ENCODE assay signal across 27 mouse cellular contexts in the genomic region with DNA sequence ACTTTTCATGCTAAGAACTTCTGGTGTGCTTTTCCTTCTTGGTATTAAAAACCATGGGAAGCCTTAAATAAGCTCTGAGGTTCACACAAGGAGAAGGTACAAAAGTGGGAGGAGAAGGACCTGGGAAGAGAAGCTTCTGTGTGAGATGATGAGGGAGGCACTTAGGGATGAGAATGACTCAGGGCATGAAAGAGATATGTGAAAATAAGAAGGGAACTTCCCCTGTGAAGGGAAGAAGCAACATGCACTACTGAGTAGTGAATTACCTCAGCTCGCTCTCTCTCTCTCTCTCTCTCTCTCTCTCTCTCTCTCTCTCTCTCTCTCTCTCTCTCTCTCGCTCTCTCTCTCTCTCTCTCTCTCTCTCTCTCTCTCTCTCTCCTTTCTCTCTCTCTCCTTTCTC. TPM values are rescaled to one million over a fixed set of nuclear protein-coding genes. Genes with fewer than 3 reads are reported as not detected.
DNase-seq lines count a peak whose midpoint lies in the region; ATAC-seq and TF ChIP-seq lines count a peak whose summit lies in the region.
"Not testable (repeated sequence)": the region's sequence is repeated elsewhere in the genome, so short reads cannot be mapped to it uniquely, and the experiment has no call there.
"Had no signal": no experiment of that assay in that cellular context is flagged by ENCODE, and none has a peak within 500 bp of the region (broad histone marks: within the 10 kb centered on the region; RNA-seq: fewer than 3 reads in every experiment).

No protein-coding gene starts in this region.

- H3K27ac ChIP-seq in liver, embryonic 11.5 days (ENCODE audit: low read depth, low read length), result peak overlapping the region; percentile 6; the same call in 1 of the 2 replicates
- peak overlapping the region; percentile 93 for H3K27ac ChIP-seq in liver, embryonic 14.5 days
- peak overlapping the region; percentile 78 for H3K27ac ChIP-seq in liver, postnatal 0 days (ENCODE audit: low read depth)

- not testable (repeated sequence) for H3K9me3 ChIP-seq in liver, embryonic 11.5 days (ENCODE audit: control insufficient read depth, low read length); liver, embryonic 14.5 days (ENCODE audit: control insufficient read depth, low read length); liver, postnatal 0 days (ENCODE audit: low read length)

- peak; percentile 17; the same call in 1 of the 2 replicates for TF ChIP-seq EP300 in liver, embryonic 14.5 days (IDR thresholded peaks at IDR 0.05; ENCODE audit: low read depth)
- not testable (repeated sequence) for TF ChIP-seq EP300 in liver, postnatal 0 days (IDR thresholded peaks at IDR 0.05; ENCODE audit: low read depth)

- H3K36me3 ChIP-seq in liver, embryonic 11.5 days (ENCODE audit: control insufficient read depth, insufficient read depth, low read length); liver, embryonic 14.5 days (replicated peaks; ENCODE audit: control insufficient read depth, insufficient read depth, low read depth); liver, postnatal 0 days (replicated peaks; ENCODE audit: insufficient read depth, low read length): not testable (repeated sequence)

- ATAC-seq in erythroblast, adult 5-6 weeks (replicated peaks; ENCODE audit: low FRiP score, poor library complexity, severe bottlenecking), result 0 out of 2 replicates have a peak, but pooled peaks have one; percentile 16
- not testable (repeated sequence) for ATAC-seq in liver, embryonic 11.5 days (replicated peaks; ENCODE audit: low FRiP score); liver, embryonic 14.5 days (ENCODE audit: insufficient read depth)
- 0 out of 2 replicates have a peak, but pooled peaks have one; percentile 13 for ATAC-seq in liver, postnatal 0 days

- TF ChIP-seq CTCF in liver, embryonic 14.5 days (IDR thresholded peaks at IDR 0.05; ENCODE audit: low read depth); liver, postnatal 0 days (IDR thresholded peaks at IDR 0.05; ENCODE audit: low read depth): not testable (repeated sequence)

- not testable (repeated sequence) for H3K27me3 ChIP-seq in liver, embryonic 11.5 days (replicated peaks; ENCODE audit: control insufficient read depth, insufficient read depth, low read length); liver, embryonic 14.5 days (ENCODE audit: control insufficient read depth, insufficient read depth, low read length); liver, postnatal 0 days (ENCODE audit: insufficient read depth, low read length)

- DNase-seq in A20 (ENCODE audit: low read depth, low spot score), result peak; percentile 37
- peak; percentile 18 for DNase-seq in brain, adult 2 months (ENCODE audit: low read depth, low spot score)
- not testable (repeated sequence) for DNase-seq in liver, embryonic 11.5 days (ENCODE audit: low spot score); liver, embryonic 14.5 days (ENCODE audit: low read depth in 3 of 3, low spot score in 3 of 3); liver, postnatal 0 days

- 100% methylated on average over 1 of the region's 2 CpGs for WGBS in liver, embryonic 11.5 days
- 31% methylated on average over 1 of the region's 2 CpGs for WGBS in liver, embryonic 14.5 days (ENCODE audit: insufficient replicate concordance)
- WGBS in liver, postnatal 0 days (ENCODE audit: insufficient replicate concordance), result 46% methylated on average over 1 of the region's 2 CpGs

- H3K4me1 ChIP-seq in liver, embryonic 11.5 days (replicated peaks; ENCODE audit: control insufficient read depth, insufficient read depth, low read length); liver, embryonic 14.5 days (replicated peaks; ENCODE audit: control insufficient read depth in 2 of 2, insufficient read depth in 2 of 2, low read length in 1 of 2); liver, postnatal 0 days (ENCODE audit: insufficient read depth): not testable (repeated sequence)

- not testable (repeated sequence) for H3K4me3 ChIP-seq in liver, embryonic 11.5 days (ENCODE audit: low read depth, low read length)
- peak overlapping the region; percentile 45 to 47 for H3K4me3 ChIP-seq in liver, embryonic 14.5 days (ENCODE audit: insufficient read depth in 1 of 2, low read depth in 2 of 2, low read length in 2 of 2)
- H3K4me3 ChIP-seq in liver, postnatal 0 days (ENCODE audit: low read depth, low read length), result 0 out of 2 replicates have a peak overlapping the region, but pooled peaks have one; percentile 17

- H3K9ac ChIP-seq in liver, embryonic 11.5 days (ENCODE audit: low read depth, low read length), result not testable (repeated sequence)
- H3K9ac ChIP-seq in liver, embryonic 14.5 days (replicated peaks), result peak overlapping the region; percentile 79
- peak overlapping the region; percentile 22; the same call in 1 of the 2 replicates for H3K9ac ChIP-seq in liver, postnatal 0 days (replicated peaks)

- peak overlapping the region; percentile 44 for H3K4me2 ChIP-seq in liver, embryonic 11.5 days
- H3K4me2 ChIP-seq in liver, embryonic 14.5 days (ENCODE audit: low read depth), result peak overlapping the region; percentile 83
- peak overlapping the region; percentile 60; the same call in 1 of the 2 replicates for H3K4me2 ChIP-seq in liver, postnatal 0 days (ENCODE audit: low read depth, low read length)

RNA-seq across cellular contexts. Expression of a gene that starts 1.3 kb away (rescaled TPM):
- 39,556 and 40,045 TPM in 2 replicates for total RNA-seq in erythroblast, adult 5-6 weeks (2015; ENCODE audit: low replicate concordance)
- total RNA-seq in erythroblast, adult 5-6 weeks (2017; ENCODE audit: low replicate concordance), result 14,681 and 15,230 TPM in 2 replicates
- 7,398 and 7,943 TPM in 2 replicates for polyA plus RNA-seq in liver, embryonic 11.5 days (2014; fragmentation: Nextera tagmentation; extraction: Ambion mirVana)
- polyA plus RNA-seq in liver, embryonic 14.5 days (2012; rRNA removed), result 57,913 and 74,220 TPM in 2 replicates
- 62,702 and 66,320 TPM in 2 replicates for polyA plus RNA-seq in liver, embryonic 14.5 days (2014; fragmentation: Nextera tagmentation; extraction: Ambion mirVana)
- 16,738 and 17,184 TPM in 2 replicates for polyA plus RNA-seq in liver, postnatal 0 days (2015; fragmentation: Nextera tagmentation; extraction: Ambion mirVana)

RNA-seq across cellular contexts. Expression of a gene that starts 12.8 kb away (rescaled TPM):
- total RNA-seq in erythroblast, adult 5-6 weeks (2015; ENCODE audit: low replicate concordance), result 179,259 and 187,171 TPM in 2 replicates
- 69,583 and 76,927 TPM in 2 replicates for total RNA-seq in erythroblast, adult 5-6 weeks (2017; ENCODE audit: low replicate concordance)
- polyA plus RNA-seq in liver, embryonic 11.5 days (2014; fragmentation: Nextera tagmentation; extraction: Ambion mirVana), result 9,439 and 11,024 TPM in 2 replicates
- 195,474 and 209,901 TPM in 2 replicates for polyA plus RNA-seq in liver, embryonic 14.5 days (2012; rRNA removed)
- 126,713 and 131,477 TPM in 2 replicates for polyA plus RNA-seq in liver, embryonic 14.5 days (2014; fragmentation: Nextera tagmentation; extraction: Ambion mirVana)
- 51,353 and 55,260 TPM in 2 replicates for polyA plus RNA-seq in liver, postnatal 0 days (2015; fragmentation: Nextera tagmentation; extraction: Ambion mirVana)

RNA-seq across cellular contexts. Expression of a gene that starts 23.5 kb away (rescaled TPM):
- total RNA-seq in erythroblast, adult 5-6 weeks (2015; ENCODE audit: low replicate concordance), result 5.0 and 10.2 TPM in 2 replicates
- 2.8 and 4.2 TPM in 2 replicates for total RNA-seq in erythroblast, adult 5-6 weeks (2017; ENCODE audit: low replicate concordance)
- not detected in 2 replicates for polyA plus RNA-seq in liver, embryonic 11.5 days (2014; fragmentation: Nextera tagmentation; extraction: Ambion mirVana)
- 0.02 TPM in 1 of 2 replicates, not detected in the other for polyA plus RNA-seq in liver, embryonic 14.5 days (2012; rRNA removed)
- polyA plus RNA-seq in liver, embryonic 14.5 days (2014; fragmentation: Nextera tagmentation; extraction: Ambion mirVana), result not detected in 2 replicates
- 0.02 TPM in 1 of 2 replicates, not detected in the other for polyA plus RNA-seq in liver, postnatal 0 days (2015; fragmentation: Nextera tagmentation; extraction: Ambion mirVana)
- total RNA-seq: adrenal gland, adult 8-10 months; adrenal gland, postnatal 25 days; forebrain, postnatal 0 days; gastrocnemius, adult 8-10 months; gastrocnemius, postnatal 25 days; heart, adult 18-20 months; heart, postnatal 10 days; heart, postnatal 36 days had no signal
- polyA plus RNA-seq: activated CD4-positive, CD25-positive, alpha-beta regulatory T cell, adult 4 months; cortical plate, adult 2 months; embryonic facial prominence, embryonic 10.5 days; embryonic facial prominence, embryonic 13.5 days; forebrain, embryonic 11.5 days; forebrain, embryonic 14.5 days; forebrain, postnatal 0 days; gonadal fat pad, adult 2 months; heart, embryonic 12.5 days; heart, embryonic 15.5 days; hindbrain, embryonic 10.5 days; hindbrain, embryonic 13.5 days; hindbrain, embryonic 16.5 days; intestine, embryonic 15.5 days had no signal

RNA-seq across cellular contexts. Expression of a gene that starts 25.2 kb away (rescaled TPM):
- total RNA-seq in erythroblast, adult 5-6 weeks (2015; ENCODE audit: low replicate concordance), result not detected in 2 replicates
- total RNA-seq in erythroblast, adult 5-6 weeks (2017; ENCODE audit: low replicate concordance), result 1.0 and 4.6 TPM in 2 replicates
- not detected in 2 replicates for polyA plus RNA-seq in liver, embryonic 11.5 days (2014; fragmentation: Nextera tagmentation; extraction: Ambion mirVana)
- 0.19 and 0.36 TPM in 2 replicates for polyA plus RNA-seq in liver, embryonic 14.5 days (2012; rRNA removed)
- polyA plus RNA-seq in liver, embryonic 14.5 days (2014; fragmentation: Nextera tagmentation; extraction: Ambion mirVana), result not detected in 2 replicates
- not detected in 2 replicates for polyA plus RNA-seq in liver, postnatal 0 days (2015; fragmentation: Nextera tagmentation; extraction: Ambion mirVana)
- total RNA-seq: adrenal gland, adult 8-10 months; adrenal gland, postnatal 25 days; forebrain, postnatal 0 days; gastrocnemius, adult 8-10 months; gastrocnemius, postnatal 25 days; heart, adult 18-20 months; heart, postnatal 10 days; heart, postnatal 36 days had no signal
- polyA plus RNA-seq: activated CD4-positive, CD25-positive, alpha-beta regulatory T cell, adult 4 months; cortical plate, adult 2 months; embryonic facial prominence, embryonic 13.5 days; forebrain, embryonic 11.5 days; forebrain, embryonic 14.5 days; forebrain, postnatal 0 days; gonadal fat pad, adult 2 months; heart, embryonic 15.5 days; hindbrain, embryonic 10.5 days; hindbrain, embryonic 13.5 days; hindbrain, embryonic 16.5 days; intestine, embryonic 15.5 days had no signal

RNA-seq across cellular contexts. Expression of a gene that starts 27.9 kb away (rescaled TPM):
- total RNA-seq in erythroblast, adult 5-6 weeks (2015; ENCODE audit: low replicate concordance), result not detected in 2 replicates
- not detected in 2 replicates for total RNA-seq in erythroblast, adult 5-6 weeks (2017; ENCODE audit: low replicate concordance)
- 4,066 and 4,428 TPM in 2 replicates for polyA plus RNA-seq in liver, embryonic 11.5 days (2014; fragmentation: Nextera tagmentation; extraction: Ambion mirVana)
- polyA plus RNA-seq in liver, embryonic 14.5 days (2012; rRNA removed), result 94.8 and 146 TPM in 2 replicates
- 155 and 211 TPM in 2 replicates for polyA plus RNA-seq in liver, embryonic 14.5 days (2014; fragmentation: Nextera tagmentation; extraction: Ambion mirVana)
- 1.8 and 2.5 TPM in 2 replicates for polyA plus RNA-seq in liver, postnatal 0 days (2015; fragmentation: Nextera tagmentation; extraction: Ambion mirVana)
- total RNA-seq: adrenal gland, adult 8-10 months; adrenal gland, postnatal 25 days; forebrain, postnatal 0 days; gastrocnemius, adult 8-10 months; gastrocnemius, postnatal 25 days; heart, adult 18-20 months; heart, postnatal 10 days; heart, postnatal 36 days had no signal
- polyA plus RNA-seq: activated CD4-positive, CD25-positive, alpha-beta regulatory T cell, adult 4 months; cortical plate, adult 2 months; forebrain, postnatal 0 days; gonadal fat pad, adult 2 months; hindbrain, embryonic 16.5 days had no signal

Comparison
In these comparisons a context has a peak if more than half of its experiments do, and no peak if none do; other contexts are left out.
1. H3K27ac ChIP-seq: peak in every context shown above with its lines; median percentile 93 in liver, embryonic 14.5 days; 78 in liver, postnatal 0 days; 6 in liver, embryonic 11.5 days.